Mouse (Mus musculus): ENCODE results near the gene Tenm4.

Tenm4 gene

DNA sequence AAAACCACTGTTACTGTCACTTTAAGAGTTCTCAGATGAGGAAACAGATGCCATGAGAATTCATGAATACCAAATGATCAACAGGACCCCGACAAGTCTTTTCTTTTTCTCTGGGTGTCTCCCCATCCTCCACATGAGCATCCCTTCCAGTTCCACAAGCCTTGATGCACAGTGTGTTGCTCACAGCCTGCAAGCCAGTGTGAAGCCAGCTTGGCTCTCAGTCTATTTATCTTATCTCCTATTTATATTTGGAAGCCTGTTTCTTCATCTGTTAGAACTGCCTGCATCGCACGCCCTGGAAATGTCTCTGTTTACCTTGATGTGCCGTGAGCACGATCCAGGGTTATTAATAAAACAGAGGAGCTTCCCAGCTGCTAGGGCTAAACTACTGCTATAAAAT is 169.8 kb downstream of the Tenm4 start:
- no peak for DNase-seq (ENCODE audit: low read depth, low spot score)

DNA sequence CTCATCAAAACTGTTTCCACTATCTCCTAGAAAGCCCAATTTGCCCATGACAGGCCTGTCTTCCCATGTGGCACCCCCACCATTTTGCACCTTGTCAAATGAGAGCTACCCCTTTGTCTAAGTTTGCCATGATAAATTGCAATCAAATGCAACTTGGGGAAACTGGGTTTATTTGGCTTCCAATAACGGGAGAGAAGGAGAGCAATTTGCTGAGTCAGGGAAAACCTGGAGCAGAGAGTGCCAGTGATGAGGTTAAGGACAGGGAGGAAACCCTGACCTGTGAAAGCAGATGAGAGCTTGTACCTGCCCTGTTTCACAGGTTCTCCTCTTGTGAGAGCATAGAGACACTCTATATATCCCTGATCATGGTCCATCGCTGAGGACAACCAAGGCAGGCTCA is 170.4 kb downstream of the Tenm4 start:
- DNase-seq (ENCODE audit: low read depth, low spot score) = no peak

DNA sequence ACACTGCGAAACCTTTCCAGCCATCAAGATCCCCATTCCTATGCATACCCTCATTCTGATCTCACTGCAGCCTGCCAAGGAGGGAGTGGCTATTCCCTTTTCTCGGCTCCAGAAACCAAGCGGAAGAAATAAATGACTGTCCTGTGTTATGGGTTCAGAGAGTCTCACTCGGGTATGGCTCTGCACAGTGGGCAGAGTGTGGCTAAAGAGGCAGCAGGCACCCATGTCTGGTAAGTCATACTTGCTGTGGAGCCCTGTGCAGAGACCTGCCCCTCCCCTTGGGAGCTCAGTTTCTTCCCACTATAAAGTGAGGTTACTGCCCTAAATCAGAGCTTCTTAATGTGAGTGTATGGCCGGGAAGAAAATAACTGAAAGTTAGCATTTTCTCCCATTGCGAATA is 171.9 kb downstream of the Tenm4 start:
- no peak for DNase-seq (ENCODE audit: low read depth, low spot score)

DNA sequence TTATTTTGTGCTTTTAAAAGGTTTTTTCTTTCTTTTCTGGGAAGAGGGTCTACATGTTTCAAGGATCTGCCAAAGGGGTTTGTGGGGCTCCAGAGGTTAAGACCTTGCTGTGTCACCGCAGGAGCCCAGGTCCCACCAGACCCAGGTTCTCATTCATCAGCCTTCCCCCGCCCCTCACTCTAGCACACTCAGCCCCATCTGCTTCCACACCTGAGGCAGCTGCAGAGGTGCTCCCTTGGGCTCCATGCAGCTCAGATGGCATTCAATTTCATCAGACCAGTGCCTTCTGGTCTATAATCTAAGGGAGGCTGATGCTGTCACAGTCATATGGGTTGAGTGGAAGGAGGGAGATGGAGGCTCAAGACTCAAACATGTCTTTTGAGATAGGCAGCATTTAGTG is 172.6 kb downstream of the Tenm4 start:
- DNase-seq (ENCODE audit: low read depth, low spot score) = no peak

DNA sequence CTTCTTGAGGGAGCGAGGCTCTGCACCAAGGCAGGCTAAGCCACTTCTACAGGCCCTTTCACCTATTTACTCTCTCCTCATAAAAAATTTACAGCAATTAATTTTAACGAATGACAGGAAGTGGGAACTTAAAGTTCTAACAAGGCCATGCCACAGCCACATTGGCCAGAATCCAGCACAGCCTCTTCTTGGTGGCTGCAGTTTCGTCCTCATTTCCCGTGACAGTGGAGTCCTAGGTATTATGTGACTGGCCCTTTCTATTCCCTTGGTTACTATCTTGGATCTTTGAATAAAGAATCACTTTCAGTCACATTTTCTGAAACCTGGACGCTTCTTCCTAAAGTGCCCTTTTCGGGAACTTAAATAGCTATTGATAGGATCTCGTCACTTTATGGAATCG is 181.6 kb downstream of the Tenm4 start:
- no peak for DNase-seq (ENCODE audit: low read depth, low spot score)

DNA sequence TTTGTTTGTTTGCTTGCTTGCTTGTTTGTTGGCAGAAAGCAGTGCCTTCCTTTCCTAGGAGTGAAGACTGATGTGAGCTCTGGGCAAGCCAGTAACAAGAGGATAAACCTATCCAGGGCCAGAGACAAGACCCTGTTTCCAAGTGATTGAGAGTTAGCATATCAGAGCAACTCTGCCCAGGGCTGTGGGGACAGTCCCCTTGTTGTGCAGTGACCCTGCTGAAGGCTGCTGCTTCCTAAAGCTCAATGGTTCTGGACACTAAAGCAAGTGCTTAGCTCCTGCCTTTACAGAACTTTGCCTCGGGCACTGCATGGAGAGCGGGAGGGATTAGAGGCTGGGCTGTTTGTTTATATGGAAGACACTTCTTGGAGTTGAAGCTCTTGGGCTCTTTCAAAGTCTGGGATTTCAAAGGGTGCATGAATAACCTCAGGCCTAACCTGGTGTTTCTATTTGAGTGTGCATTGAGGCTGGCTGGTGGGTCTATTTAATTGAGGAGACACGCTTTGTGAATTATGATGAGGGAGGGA is 185.3 kb downstream of the Tenm4 start:
- no peak for DNase-seq (ENCODE audit: low read depth, low spot score)

DNA sequence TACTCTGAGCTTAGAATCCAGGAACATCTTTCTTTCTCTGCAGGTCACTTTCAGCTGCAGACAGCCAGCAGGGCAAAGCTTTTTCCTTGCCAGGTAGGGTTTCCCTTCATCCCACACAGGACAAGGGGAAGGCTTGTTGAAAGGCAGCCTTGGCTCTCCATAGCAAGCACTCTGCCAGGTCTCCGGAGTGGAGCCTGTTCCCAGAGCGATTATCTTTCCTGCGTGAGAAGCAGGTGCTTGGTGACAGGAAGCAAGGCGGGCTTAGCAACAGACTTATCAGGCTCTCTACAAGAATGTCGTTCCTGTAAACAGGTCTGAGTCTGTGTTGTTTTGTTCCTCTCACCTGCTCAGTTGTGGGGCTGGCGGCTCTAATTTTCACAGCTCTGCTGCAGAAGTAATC is 186.5 kb downstream of the Tenm4 start:
- DNase-seq (ENCODE audit: low read depth, low spot score) = no peak

DNA sequence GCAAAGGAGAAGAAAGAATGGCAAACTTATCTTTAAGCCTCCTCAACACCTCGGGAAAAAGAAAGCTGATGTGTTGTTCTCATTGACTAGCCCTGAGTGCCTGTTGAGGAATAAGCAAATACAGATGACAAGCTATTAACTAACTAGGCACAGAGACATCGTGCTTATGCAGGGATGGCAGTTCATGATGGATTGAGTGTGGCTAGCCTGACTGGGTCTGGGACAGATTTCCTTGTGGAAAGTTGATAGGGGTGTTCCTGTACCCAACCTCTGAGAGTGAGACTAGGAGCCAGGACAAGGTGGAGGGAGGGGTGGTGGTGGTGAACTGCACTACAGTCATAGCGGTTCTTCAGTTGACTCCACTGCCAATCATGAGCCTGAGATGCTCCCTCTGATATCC is 192.3 kb downstream of the Tenm4 start:
- no peak for DNase-seq (ENCODE audit: low read depth, low spot score)

DNA sequence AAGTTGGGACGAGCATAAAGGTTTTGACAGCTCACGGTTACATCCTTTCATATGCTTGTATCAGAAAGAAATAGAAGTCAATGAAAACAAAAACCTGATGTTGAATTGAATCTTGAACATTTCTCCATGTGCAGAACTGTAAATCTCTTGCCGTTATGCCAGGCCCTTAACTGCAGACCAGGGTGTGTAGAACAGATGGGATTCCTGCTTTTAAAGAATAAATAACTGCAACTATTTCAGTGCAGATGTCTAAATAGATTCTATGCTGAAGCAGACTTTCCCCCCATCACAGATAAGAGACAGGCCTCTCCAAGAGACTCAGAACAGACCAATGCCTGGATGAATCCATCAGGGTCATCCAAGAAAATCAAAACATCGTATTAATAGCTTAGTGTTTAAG is 198.9 kb downstream of the Tenm4 start:
- no peak for DNase-seq (ENCODE audit: low read depth, low spot score)

DNA sequence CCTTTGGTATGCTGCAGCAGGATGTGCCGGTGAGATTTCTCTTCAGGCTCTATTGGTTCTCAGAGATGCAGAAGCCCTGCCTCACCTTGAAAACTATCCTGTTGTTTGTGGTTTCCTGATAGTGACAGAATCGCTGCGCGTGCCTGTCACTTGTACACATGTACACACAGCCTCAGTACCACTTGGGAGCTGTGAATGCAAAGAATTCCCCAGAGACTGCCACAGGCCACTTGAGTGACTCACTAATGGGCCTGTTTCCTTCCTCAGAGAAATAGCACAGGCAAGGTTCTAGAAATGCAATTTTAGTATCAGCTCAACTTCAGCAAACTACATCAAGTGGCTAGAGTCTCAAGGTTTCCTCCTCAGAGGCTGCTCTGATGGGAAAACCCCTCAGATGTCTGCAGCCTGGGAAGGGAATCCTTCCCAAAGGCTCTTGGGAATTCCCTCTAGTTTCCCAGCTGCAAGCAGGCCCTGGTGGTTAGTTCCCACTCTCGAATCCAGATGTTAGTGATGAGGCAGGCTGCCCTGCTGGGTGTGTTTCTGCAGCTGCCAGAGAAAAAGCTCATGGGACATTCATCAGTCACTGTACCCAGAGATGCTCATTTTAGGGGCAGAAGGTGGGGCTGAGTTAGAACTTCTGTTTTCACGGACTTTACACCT is 203.1 kb downstream of the Tenm4 start:
- no peak for DNase-seq (ENCODE audit: low read depth, low spot score)

DNA sequence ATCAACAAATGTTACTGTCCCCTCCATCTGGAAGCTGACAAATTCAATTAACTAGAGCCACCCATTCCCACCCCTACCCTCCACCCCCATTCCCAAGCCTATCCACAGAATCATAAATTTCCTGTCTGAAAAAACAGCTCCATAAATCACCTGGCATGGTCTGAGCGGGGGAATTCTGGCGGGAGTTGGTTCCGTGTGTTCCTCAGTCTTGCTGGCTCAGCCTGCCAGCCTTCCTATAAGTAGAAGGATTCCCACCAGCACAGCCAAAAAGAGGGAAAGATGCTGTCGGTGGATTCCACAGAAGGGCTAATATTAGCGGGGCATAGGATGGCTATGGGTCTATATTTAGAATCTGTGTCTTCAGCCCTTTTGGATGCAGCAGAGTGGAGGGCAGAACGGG is 204.5 kb downstream of the Tenm4 start:
- DNase-seq (ENCODE audit: low read depth, low spot score) = no peak

DNA sequence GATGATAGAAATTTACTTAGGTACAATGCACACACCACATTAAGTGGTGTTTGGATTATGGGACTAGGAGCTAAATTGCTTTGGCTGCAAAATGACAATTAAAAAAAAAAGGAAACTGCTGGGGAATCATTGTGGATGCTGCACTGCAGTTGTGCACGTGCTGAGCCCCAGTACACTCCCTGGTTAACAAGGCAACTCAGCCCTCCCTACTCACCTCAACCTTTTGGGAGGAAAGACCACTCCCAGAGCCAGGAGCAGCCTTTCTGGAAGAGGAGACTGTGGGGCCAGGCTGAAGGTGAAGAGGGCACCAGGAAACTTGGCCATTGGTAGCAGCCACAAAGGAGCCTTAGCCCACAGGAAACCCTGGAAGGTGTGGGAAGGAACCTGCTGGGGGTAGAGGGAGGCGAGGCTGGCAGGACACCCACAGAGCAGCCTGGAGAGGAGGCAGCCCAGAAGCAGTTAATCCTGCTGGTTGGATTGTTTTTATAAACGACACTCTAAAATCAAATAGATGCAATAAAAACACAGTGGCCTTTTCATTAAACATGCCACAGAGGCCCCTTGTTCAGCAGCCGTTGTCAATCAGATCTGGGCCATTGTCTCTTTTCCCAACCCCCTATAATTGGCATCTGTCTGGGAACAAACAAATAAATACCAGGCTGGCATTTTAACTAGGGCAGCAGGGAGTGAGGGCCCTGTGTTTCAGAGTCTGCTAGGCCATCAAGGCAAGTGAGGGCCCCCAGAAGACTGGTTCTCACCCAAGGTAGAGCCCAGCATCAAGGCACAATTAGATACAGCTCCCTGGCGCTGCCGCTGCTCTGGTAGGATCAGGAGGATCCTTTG is 212.9 kb downstream of the Tenm4 start:
- DNase-seq (ENCODE audit: low read depth, low spot score) = no peak

DNA sequence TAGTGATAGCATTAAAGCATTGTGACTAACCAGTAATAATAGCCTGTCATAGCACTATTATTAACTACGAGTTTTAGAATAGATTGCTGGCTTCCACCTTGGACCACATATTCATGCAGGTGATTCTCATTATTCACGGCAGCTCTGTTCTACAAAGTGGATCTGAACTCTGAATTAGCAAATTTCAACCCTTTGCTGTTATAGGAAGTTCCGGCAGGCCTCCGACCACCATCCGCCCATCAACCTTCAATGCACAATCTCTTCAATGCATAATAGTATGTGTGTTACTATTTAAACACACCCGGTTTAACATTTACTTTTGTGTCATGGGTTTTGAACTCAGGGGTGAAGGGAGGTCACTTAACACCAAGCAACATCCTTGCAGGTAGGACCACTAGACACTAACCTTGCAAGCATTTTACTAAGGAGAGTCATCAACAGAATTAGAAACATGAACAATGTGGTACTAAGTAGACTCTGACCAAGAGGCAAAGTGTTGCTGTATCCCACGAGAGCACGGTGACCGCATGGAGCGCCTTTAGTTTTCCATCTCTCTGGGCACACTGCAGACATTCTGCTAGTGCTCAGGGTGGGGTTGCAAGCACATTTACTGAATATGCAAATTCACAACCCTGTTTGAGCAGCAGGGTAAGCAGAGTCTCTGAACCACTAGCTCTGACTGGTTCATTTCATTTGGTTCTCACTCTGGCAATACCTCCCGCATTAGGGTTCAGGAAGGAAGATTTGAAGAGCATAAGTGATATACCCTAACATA is 213.9 kb downstream of the Tenm4 start:
- no peak for DNase-seq (ENCODE audit: low read depth, low spot score)

DNA sequence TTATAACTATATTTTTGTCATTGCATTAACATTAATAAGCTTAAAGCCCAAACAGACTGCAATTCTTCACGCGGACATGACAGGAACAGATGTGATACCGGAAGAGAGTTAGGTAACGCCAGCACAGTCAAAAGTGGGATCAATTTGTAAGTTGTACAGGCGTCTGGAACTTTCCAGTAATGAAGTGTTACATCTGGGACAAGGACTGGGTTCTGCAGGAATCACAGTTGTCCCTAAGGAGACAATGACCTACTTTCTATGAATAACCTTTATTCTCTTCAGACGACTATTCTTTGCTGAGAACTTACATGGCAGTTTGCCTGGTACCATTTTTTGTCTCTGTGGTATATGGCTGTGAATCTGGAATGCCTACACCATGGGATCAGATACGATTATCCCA is 214.8 kb downstream of the Tenm4 start:
- no peak for DNase-seq (ENCODE audit: low read depth, low spot score)

DNA sequence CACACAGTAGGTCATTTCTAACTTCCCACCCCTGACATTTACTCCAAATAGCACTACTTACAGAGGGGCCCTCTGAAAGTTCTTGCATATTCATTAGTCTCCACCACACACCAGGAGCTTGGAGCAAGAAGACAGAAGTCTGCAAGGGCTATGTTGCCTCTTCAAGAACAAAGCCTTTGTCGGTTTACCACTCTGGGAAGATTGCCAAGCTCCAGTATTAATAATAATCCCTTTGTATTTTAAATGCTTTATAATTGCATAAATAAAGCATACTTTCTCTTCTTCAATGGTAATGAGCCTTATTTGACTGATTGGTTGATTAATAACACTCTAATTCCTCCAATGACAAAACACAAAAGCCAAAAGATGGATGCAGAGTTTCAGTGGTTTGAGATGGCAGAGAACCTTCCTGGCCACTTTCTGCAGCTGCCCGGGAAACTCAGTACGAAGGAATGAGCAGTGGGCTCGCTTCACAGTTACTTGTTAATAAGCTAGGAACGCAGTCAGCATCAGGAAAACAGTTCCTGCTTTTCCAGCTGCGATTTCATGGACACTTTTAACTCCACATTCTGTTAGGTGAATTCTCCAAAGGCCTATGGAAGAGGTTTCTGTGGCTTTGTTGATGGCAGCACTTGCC is 219.1 kb downstream of the Tenm4 start:
- DNase-seq (ENCODE audit: low read depth, low spot score) = no peak

DNA sequence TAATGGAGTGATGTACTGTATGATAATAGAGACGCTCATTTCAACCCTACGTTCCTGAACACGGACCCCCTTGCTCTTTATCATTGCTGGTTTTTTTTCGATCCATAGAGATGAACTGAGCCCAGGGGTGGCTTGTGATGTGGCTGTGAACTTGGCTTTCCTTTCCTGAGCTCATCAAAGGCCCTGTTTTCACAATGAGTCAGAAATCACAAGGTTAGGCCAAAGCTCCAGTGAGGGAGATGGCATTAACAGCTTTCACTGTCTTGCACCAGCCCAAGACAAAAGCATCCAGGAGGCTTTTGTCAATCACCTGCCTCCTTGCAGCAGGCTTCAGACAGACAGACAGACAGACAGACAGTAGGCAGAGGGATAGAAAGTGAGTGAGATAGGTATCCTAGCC is 219.8 kb downstream of the Tenm4 start:
- DNase-seq (ENCODE audit: low read depth, low spot score) = no peak

DNA sequence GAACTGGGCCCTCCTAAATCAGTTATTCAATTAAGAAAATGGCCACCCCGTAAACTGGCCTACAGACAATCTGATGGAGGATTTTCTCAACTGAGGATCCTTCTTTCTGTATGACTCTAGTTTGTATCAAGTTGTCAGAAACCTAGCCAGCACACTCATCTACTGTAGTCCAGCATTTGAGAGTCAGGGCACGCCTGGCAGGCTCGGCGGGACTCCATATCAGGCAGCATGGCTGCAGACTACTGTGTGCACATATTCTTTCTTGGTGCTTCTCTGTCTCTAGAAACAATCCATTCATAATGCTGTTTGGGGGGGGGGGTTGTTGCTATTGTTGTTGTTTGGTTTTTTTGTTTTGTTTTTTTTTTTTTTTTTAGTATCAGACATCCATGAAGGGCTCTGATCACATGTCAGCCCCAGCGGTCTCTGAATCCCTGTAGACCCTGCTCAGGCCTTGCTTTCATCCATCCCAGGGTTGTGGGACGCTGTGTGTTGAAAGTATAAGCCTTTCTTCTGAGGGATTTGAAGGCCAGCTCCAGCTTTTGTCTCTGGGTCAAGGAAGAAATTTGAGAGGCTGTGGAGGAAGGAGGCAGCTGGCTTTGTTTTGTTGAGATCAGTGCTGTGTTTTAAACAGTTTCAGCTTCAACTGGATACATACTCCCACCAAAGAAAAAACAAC is 220.9 kb downstream of the Tenm4 start:
- no peak for DNase-seq (ENCODE audit: low read depth, low spot score)

DNA sequence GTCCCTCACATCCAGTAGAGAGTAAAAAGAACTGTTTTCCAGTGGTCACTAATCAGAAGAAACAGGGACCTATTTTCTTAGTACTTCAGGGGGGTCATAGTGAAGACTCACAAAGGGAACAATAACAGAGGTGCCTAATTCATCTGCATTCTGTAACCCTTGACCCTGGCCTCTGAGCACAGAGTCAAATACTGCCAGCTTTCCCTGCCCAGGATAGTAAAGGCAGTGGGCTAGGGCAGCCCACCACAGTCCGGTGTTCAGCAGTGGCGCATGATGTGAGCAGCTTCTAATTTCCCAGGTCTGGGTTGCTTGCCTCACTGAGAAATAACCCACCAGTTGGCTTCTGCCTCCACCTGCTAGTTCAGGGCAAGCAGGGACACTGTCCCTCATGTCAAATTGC is 221.6 kb downstream of the Tenm4 start:
- DNase-seq (ENCODE audit: low read depth, low spot score) = no peak

DNA sequence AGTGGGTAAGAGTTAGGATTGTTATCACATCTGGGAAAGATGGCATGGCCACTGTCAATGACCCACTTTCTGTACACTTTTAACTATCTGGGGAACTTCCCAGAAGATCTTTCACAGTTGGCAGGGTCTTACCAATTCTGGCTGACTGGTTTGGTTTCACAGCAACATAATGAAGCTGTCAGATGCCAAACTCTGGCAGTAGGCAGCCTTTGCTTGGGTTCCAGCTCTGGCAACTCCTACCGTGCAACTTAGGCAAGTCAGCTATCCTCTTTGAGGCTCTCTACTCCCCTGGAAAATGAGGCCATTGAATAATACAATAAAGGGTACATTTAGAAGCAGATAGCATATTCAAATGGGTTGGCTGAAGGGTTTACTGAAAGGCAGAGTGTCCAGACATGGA is 226.9 kb downstream of the Tenm4 start:
- DNase-seq (ENCODE audit: low read depth, low spot score) = no peak

DNA sequence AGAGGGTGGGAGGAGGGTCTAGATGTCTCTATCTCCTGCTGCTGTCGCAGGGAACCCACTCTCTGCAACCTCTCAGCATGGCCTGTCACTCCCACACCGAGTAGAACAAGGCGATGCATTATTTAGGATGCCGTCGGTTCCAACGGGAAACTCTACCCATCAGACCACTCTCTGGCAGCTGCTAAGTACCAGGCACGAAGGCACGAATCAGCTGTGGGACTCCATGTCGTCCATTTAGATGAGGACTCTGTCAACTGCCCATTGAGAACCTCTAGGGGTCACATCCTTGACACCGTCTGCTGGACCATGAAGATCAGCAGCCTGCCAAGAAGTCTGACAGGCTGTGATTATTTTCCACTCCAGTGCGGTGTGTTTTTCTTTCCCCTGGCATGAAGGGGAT is 229.4 kb downstream of the Tenm4 start:
- DNase-seq (ENCODE audit: low read depth, low spot score) = no peak

DNA sequence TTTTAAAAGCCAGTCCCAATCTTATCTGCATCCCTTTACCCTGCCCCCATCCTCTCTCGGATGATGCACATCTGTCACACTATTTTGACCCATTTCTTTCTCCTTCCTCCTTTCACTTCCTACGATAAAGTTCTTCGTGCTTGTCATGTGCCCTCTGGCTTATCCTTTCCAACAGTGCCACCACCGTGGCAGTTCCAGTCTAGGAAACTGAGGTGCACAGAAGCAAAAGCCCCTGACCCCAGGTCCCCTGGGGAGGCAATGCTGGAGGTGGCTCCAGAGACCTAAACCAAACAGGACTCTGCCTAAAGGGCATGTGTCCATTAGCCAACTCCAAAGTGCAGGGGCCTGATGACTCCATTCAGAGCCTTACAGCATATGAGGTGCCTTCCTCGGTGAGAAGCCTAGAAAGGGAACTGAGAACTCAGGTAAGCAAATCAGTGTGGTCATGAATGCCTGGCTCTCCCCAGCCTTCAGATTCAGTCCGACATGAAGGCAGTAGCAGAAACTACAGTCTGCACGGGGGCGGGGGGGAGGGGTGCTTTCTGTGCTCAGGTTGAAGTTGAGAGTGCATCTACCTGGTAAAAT is 235.7 kb downstream of the Tenm4 start:
- DNase-seq (ENCODE audit: low read depth, low spot score) = no peak
